Mouse (Mus musculus): Measurements from ENCODE around the gene Cald1.

GRCm38 (mm10) chr6:34691416-34691815 is 93.1 kb downstream of the Cald1 start:
- TF ChIP-seq CTCF (IDR thresholded peaks at IDR 0.05; ENCODE audit: borderline replicate concordance, control insufficient read depth, extremely low read depth, insufficient read depth, low read length, poor library complexity) = no peak
- TF ChIP-seq POLR2A (IDR thresholded peaks at IDR 0.05; ENCODE audit: control insufficient read depth, extremely low read depth, insufficient read depth, low read length, poor library complexity) = no peak
